Mouse (Mus musculus) limb, embryonic 14.5 days (tissue): ENCODE results near the gene Olfr655. TPM values are rescaled to one million over a fixed set of nuclear protein-coding genes. Genes with fewer than 3 reads are reported as not detected.

ENCODE experiments used
- ATAC-seq: fragments of 200-750 bp; cut with Nextera tagmentation; 2 replicates; pipeline ENCODE4 v1.8.0; 2017; ENCODE audit warnings: low read depth, moderate number of reproducible peaks, moderate TSS enrichment; ENCODE audit not compliant: low FRiP score
- DNase-seq: peaks from one replicate; pipeline ENCODE4 v3.0.0-alpha.2; 2015; ENCODE audit warnings: low spot score
- H3K27ac ChIP-seq: fragments of 300-500 bp; sonication (generic); replicated peaks from 2 replicates; pipeline ENCODE4 v1.5.1; 2014; ENCODE audit warnings: low read depth, mild to moderate bottlenecking, low read length, moderate library complexity, mixed read lengths
- H3K27me3 ChIP-seq: fragments of 300-500 bp; sonication (generic); 2 replicates; pipeline ENCODE4 v1.6.1; 2014; ENCODE audit warnings: low read length, mixed read lengths; ENCODE audit not compliant: control insufficient read depth, insufficient read depth
- H3K36me3 ChIP-seq: fragments of 300-500 bp; sonication (generic); 2 replicates; pipeline ENCODE4 v1.6.1; 2014; ENCODE audit warnings: mild to moderate bottlenecking, low read length, moderate library complexity, mixed read lengths; ENCODE audit not compliant: control insufficient read depth, insufficient read depth
- H3K4me1 ChIP-seq: fragments of 300-500 bp; sonication (generic); 2 replicates; pipeline ENCODE4 v1.6.1; 2014; ENCODE audit warnings: antibody characterized with exemption, low read length, mixed read lengths; ENCODE audit not compliant: control insufficient read depth, insufficient read depth
- H3K4me2 ChIP-seq: fragments of 300-500 bp; sonication (generic); replicated peaks from 2 replicates; pipeline ENCODE4 v1.6.1; 2014; ENCODE audit warnings: low read depth, mild to moderate bottlenecking, low read length, moderate library complexity; ENCODE audit not compliant: severe bottlenecking
- H3K4me3 ChIP-seq: fragments of 300-500 bp; sonication (generic); replicated peaks from 2 replicates; pipeline ENCODE4 v1.5.1; 2014; ENCODE audit warnings: low read length
- H3K9ac ChIP-seq: fragments of 300-500 bp; sonication (generic); 2 replicates; pipeline ENCODE4 v1.6.1; 2014; ENCODE audit warnings: mild to moderate bottlenecking, low read depth, low read length, moderate library complexity; ENCODE audit not compliant: severe bottlenecking
- H3K9me3 ChIP-seq: fragments of 300-500 bp; sonication (generic); 2 replicates; pipeline ENCODE4 v1.6.1; 2016; ENCODE audit warnings: low read length; ENCODE audit not compliant: control insufficient read depth
- POLR2A ChIP-seq: fragments of 200-500 bp; IDR thresholded peaks from 2 replicates; pipeline ENCODE4 v1.8.0; 2012; ENCODE audit warnings: inconsistent platforms, mild to moderate bottlenecking, moderate library complexity, borderline replicate concordance; ENCODE audit not compliant: insufficient read depth, insufficient read length; ENCODE audit errors: extremely low read depth
- WGBS: fragments of 180-500 bp; shearing (Covaris S2); extraction: QIAGEN DNeasy Blood & Tissue Kit; methylation state at CpG from one replicate; pipeline ENCODE4 v1.1.7; 2014; 5-methylcytosine and 5-hydroxymethylcytosine counted together
- polyA plus RNA-seq, 2 experiments: library from polyadenylated mRNA; depleted of rRNA in 1 of 2; stranded (reverse) in 1 of 2; unstranded in 1 of 2; fragments of >200 nt; fragmentation: Nextera tagmentation in 1 of 2; extraction: Ambion mirVana in 1 of 2; gene quantifications; 2 replicates each; pipeline versions ENCODE4 v1.2.1 to v1.2.3; 2012 to 2014

Gene Olfr655
- polyA plus RNA-seq, 2 experiments = not detected

DNA sequence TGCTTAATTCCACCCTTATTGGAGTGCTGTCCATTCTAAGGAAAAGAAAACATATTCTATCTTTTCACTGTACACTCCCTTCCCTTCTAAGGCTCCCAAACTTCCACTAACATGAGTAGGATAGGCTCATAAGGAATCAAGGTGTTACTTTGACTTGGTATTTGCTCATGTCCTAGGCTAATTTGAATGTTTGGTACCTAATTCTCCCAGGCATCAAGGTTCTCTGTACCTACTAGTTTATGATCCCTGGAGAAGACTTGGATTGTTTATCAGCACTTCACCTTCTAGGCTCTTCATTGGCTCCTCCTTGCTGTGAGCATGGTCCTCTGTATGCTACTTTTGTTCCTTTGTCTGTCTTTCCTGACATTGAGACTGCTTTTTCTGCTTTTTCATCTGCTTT, 41.0 kb downstream of the Olfr655 start, which contains the start of gene Olfr652:
Olfr652 (plus strand) TSS at position 301 of the 400 bp plus-strand sequence.
- DNase-seq (no peak), ATAC-seq (no peak)
- Histone ChIP-seq H3K9ac (no peak within 1 kb of the TSS), H3K4me2 (no peak within 1 kb of the TSS), H3K9me3 (no peaks in the 10 kb centered on the region), H3K27me3 (no peaks in the 10 kb centered on the region), H3K4me1 (no peaks in the 10 kb centered on the region), H3K27ac (no peak within 1 kb of the TSS), H3K36me3 (no peaks in the 10 kb centered on the region), H3K4me3 (no peak within 1 kb of the TSS)
- TF ChIP-seq POLR2A = no peak

DNA sequence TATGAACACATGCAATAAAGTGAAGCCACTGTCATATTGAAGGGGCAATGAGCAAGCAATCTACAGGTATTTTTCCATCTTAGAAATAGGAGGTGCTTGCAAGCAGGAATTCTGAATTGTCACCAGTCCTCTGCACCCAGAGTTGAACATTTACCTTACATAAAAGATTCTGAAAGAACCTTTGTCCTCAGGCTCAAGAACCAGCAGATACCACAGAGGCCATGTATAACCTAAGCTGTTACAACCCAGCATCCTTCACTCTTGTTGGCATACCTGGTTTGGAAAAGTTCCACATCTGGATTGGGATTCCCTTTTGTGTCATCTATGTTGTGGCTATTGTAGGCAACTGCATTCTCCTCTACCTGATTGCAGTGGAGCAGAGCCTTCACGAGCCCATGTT, 48.9 kb downstream of the Olfr655 start:
- no peak for TF ChIP-seq POLR2A
- no peak for DNase-seq
- no peak for ATAC-seq

DNA sequence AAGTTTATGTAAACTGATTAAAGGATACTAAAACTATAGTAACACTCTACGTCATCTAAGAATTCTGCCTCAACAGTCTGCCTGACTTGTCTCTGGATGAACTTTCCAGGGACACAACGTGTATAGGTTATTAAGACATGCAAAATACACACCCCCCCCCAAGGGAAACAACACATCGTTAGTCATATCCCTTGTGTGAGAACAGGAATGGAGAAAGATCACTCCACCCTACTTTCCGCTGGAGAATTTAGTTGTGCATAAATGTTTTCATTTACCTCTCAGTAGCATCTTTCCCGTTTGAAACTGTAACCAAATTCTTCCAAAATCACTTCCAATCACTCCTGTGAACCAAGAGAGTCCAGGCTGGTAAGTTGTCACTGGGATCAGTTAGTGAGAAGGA, 51.7 kb downstream of the Olfr655 start, which contains the start of gene Olfr651:
Olfr651 (plus strand) TSS at position 301 of the 400 bp plus-strand sequence.
- DNase-seq (no peak), ATAC-seq (no peak)
- Histone ChIP-seq H3K27me3 (no peaks in the 10 kb centered on the region), H3K4me3 (no peak within 1 kb of the TSS), H3K9me3 (no peaks in the 10 kb centered on the region), H3K27ac (no peak within 1 kb of the TSS), H3K9ac (no peak within 1 kb of the TSS), H3K4me1 (no peaks in the 10 kb centered on the region), H3K4me2 (no peak within 1 kb of the TSS), H3K36me3 (no peaks in the 10 kb centered on the region)
- TF ChIP-seq POLR2A = no peak
- 69% methylated on average over 5 of the region's 5 CpGs for WGBS

More for the DNA sequence above, 48.9 kb downstream of the Olfr655 start:
- Histone ChIP-seq H3K27ac (no peak overlapping the region), H3K4me2 (no peak overlapping the region), H3K4me1 (no peaks in the 10 kb centered on the region), H3K9me3 (no peaks in the 10 kb centered on the region), H3K9ac (no peak overlapping the region), H3K36me3 (no peaks in the 10 kb centered on the region), H3K4me3 (no peak overlapping the region), H3K27me3 (no peaks in the 10 kb centered on the region)
- WGBS = 67% methylated on average over 1 of the region's 1 CpGs

Other genes starting within 250 kb of the Olfr655 start
- gene Trim12c, start 248.4 kb downstream of the Olfr655 start, polyA plus RNA-seq (2012; rRNA removed) = 3.6 and 4.4 TPM in 2 replicates
- 1.7 TPM in 2 replicates for gene Trim12c, start 248.4 kb downstream of the Olfr655 start, polyA plus RNA-seq (2014; fragmentation: Nextera tagmentation; extraction: Ambion mirVana)
- 0.04 and 0.06 TPM in 2 replicates for gene Trim30b, start 231.9 kb downstream of the Olfr655 start, polyA plus RNA-seq (2012; rRNA removed)
- 0.07 TPM in 1 of 2 replicates, not detected in the other for gene Trim30b, start 231.9 kb downstream of the Olfr655 start, polyA plus RNA-seq (2014; fragmentation: Nextera tagmentation; extraction: Ambion mirVana)
- gene Trim30c, start 200.9 kb downstream of the Olfr655 start, polyA plus RNA-seq (2012; rRNA removed) = 0.24 TPM in 1 of 2 replicates, not detected in the other
- 0.14 and 0.30 TPM in 2 replicates for gene Trim30c, start 200.9 kb downstream of the Olfr655 start, polyA plus RNA-seq (2014; fragmentation: Nextera tagmentation; extraction: Ambion mirVana)
- gene Trim30a, start 136.6 kb downstream of the Olfr655 start, polyA plus RNA-seq (2012; rRNA removed) = 1.2 and 1.4 TPM in 2 replicates
- 1.3 and 1.9 TPM in 2 replicates for gene Trim30a, start 136.6 kb downstream of the Olfr655 start, polyA plus RNA-seq (2014; fragmentation: Nextera tagmentation; extraction: Ambion mirVana)
- gene Trim30d, start 93.9 kb downstream of the Olfr655 start, polyA plus RNA-seq (2012; rRNA removed) = 0.36 and 0.40 TPM in 2 replicates
- 0.36 and 0.50 TPM in 2 replicates for gene Trim30d, start 93.9 kb downstream of the Olfr655 start, polyA plus RNA-seq (2014; fragmentation: Nextera tagmentation; extraction: Ambion mirVana)
- not detected in 2 replicates for gene Olfr651, start 51.6 kb downstream of the Olfr655 start, polyA plus RNA-seq (2012; rRNA removed)
- not detected in 2 replicates for gene Olfr651, start 51.6 kb downstream of the Olfr655 start, polyA plus RNA-seq (2014; fragmentation: Nextera tagmentation; extraction: Ambion mirVana)
- gene Olfr652, start 40.9 kb downstream of the Olfr655 start, polyA plus RNA-seq (2012; rRNA removed) = not detected in 2 replicates
- not detected in 2 replicates for gene Olfr652, start 40.9 kb downstream of the Olfr655 start, polyA plus RNA-seq (2014; fragmentation: Nextera tagmentation; extraction: Ambion mirVana)
- gene Olfr653, start 24.5 kb downstream of the Olfr655 start, polyA plus RNA-seq (2012; rRNA removed) = not detected in 2 replicates
- gene Olfr653, start 24.5 kb downstream of the Olfr655 start, polyA plus RNA-seq (2014; fragmentation: Nextera tagmentation; extraction: Ambion mirVana) = not detected in 2 replicates
- gene Olfr654, start 14.8 kb downstream of the Olfr655 start, polyA plus RNA-seq (2012; rRNA removed) = not detected in 2 replicates
- gene Olfr654, start 14.8 kb downstream of the Olfr655 start, polyA plus RNA-seq (2014; fragmentation: Nextera tagmentation; extraction: Ambion mirVana) = not detected in 2 replicates
- gene Olfr656, start 12.2 kb upstream of the Olfr655 start, polyA plus RNA-seq (2012; rRNA removed) = not detected in 2 replicates
- not detected in 2 replicates for gene Olfr656, start 12.2 kb upstream of the Olfr655 start, polyA plus RNA-seq (2014; fragmentation: Nextera tagmentation; extraction: Ambion mirVana)
- not detected in 2 replicates for gene Olfr657, start 23.0 kb upstream of the Olfr655 start, polyA plus RNA-seq (2012; rRNA removed)
- not detected in 2 replicates for gene Olfr657, start 23.0 kb upstream of the Olfr655 start, polyA plus RNA-seq (2014; fragmentation: Nextera tagmentation; extraction: Ambion mirVana)
- 0.01 TPM in 1 of 2 replicates, not detected in the other for gene Olfr658, start 45.5 kb upstream of the Olfr655 start, polyA plus RNA-seq (2012; rRNA removed)
- not detected in 2 replicates for gene Olfr658, start 45.5 kb upstream of the Olfr655 start, polyA plus RNA-seq (2014; fragmentation: Nextera tagmentation; extraction: Ambion mirVana)
- gene Olfr659, start 65.0 kb upstream of the Olfr655 start, polyA plus RNA-seq (2012; rRNA removed) = not detected in 2 replicates
- gene Olfr659, start 65.0 kb upstream of the Olfr655 start, polyA plus RNA-seq (2014; fragmentation: Nextera tagmentation; extraction: Ambion mirVana) = not detected in 2 replicates
- not detected in 2 replicates for gene Olfr661, start 84.7 kb upstream of the Olfr655 start, polyA plus RNA-seq (2012; rRNA removed)
- not detected in 2 replicates for gene Olfr661, start 84.7 kb upstream of the Olfr655 start, polyA plus RNA-seq (2014; fragmentation: Nextera tagmentation; extraction: Ambion mirVana)
- gene Usp17le, start 175.7 kb upstream of the Olfr655 start, polyA plus RNA-seq (2012; rRNA removed) = not detected in 2 replicates
- gene Usp17le, start 175.7 kb upstream of the Olfr655 start, polyA plus RNA-seq (2014; fragmentation: Nextera tagmentation; extraction: Ambion mirVana) = not detected in 2 replicates
- not detected in 2 replicates for gene Usp17lb, start 240.8 kb upstream of the Olfr655 start, polyA plus RNA-seq (2012; rRNA removed)
- not detected in 2 replicates for gene Usp17lb, start 240.8 kb upstream of the Olfr655 start, polyA plus RNA-seq (2014; fragmentation: Nextera tagmentation; extraction: Ambion mirVana)